Mouse (Mus musculus) right cerebral cortex, adult 2 months (tissue): ENCODE results near the gene Tdp2.

Experiments
- DNase-seq, 2 experiments: peaks; one replicate each; pipeline ENCODE4 v3.0.0; 2021 to 2022; ENCODE audit warnings: low spot score in 2 of 2

The Tdp2 gene

DNA sequence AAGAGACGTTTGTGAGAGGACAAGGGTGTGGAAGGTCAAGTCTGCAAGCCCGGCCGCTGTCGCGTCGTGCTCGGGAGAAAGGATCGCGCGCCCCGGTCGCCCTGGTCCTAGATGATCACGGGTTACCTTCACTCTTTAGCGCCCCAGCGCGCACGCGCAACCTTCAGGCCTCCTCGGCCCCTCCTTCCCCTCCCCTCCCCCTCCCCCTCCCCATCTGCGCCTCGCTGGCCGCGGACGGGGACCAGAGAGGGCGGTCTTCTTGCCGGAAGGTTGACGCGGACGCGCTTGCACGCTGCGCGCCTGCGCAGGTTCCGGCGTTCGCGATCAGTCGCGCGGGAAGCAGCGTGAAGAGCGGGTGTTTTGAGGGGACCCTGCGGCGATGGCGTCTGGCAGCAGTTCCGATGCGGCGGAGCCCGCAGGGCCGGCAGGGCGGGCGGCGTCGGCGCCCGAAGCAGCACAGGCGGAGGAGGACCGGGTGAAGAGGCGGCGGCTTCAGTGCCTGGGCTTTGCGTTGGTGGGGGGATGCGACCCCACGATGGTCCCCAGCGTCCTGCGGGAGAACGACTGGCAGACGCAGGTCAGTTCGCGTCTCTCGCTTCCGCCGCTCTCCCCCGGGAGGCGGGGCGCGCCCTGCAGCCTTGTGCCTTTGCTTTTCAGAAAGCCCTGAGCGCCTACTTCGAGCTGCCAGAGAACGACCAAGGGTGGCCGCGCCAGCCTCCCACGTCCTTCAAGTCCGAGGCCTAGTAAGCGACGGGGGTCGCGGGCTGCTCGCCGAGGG is at the start of gene Tdp2, which contains the start of gene Acot13:
TSS of gene Tdp2 (plus strand) at position 327 of the 778 bp plus-strand sequence.
TSS of gene Acot13 (minus strand) at position 188 of the 778 bp plus-strand sequence.
- DNase-seq, result peak; percentile 89 to 93

DNA sequence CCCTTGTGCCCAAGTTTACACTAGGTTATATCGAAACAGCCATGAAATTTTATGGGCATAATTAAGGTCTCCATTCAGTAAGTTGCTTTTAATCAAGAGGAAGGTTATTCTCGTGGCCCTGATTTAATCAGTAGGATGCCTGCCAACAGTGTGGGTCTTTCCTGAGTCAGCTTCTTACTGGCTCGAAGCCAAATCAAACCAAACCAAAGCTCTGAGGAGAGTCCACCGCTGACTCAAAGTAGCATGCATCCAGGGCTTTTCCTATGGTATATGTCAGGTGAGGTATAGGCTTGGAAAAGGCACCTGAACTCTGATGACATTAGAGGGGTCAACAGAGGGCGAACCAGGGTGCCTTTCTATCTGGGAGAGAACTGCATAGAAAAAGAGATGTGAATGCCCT is 49.6 kb upstream of the Tdp2 start:
- no peak for DNase-seq

DNA sequence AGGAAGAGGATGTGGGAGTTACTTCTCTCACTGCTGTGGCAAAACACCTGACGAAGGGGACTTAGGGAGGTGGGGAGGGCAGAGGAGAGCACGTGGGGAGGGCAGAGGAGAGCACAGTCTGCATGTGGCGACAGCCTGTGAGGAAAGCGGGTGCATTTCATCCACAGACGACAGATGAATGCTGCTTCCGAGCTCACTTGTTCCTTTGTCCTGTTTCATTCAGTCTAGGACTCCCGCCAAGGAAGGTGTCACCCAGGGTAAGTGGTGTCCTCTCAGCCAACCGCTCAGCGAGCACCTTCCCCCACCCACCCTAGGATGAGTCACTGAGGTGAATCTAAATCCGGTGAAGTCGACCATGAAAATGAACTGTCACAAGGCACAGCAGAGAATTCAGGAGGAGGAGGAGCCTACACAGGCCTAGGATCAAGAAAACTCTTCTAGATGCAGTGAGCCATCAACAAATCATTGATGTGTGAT is 45.4 kb upstream of the Tdp2 start:
- peak in 1 of 2 experiments; percentile 22 for DNase-seq

DNA sequence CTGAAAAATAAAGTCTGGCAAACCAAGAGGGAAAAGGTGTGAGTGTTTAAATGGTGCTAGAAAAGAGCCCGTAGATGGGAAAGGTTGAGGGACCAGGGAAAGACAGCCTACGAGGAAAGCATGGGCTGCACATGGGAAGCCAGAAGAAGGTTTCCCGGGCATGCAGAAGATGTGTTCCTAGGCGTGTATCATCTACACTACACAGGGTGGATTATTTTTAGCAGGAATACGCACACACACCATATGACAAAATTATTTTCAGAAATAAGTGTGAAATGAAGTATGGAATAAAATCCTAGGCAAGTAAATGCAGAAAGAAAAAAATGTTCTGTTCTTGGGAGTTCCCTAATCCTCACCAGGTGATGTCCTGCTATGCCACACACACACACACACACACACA is 44.0 kb upstream of the Tdp2 start:
- no peak for DNase-seq

DNA sequence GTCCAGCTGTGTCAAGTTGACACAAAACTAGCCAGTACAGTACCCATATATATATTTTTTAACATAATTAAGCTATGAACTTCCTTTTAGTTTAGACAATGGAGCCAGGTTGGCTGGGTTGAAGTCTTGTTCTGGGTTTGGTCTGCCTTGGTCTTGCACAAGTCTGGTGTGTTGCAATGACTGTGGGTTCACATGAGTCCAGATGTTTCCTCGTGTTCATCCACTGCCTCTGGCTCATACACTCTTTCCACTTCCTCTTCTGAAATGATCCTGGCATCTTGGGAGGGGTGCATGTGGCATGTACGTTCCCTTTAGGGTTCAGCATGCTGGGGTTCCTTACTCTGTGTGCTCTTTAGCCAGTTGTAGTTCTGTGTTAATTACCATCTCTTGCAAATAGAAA is 40.1 kb upstream of the Tdp2 start:
- no peak for DNase-seq

DNA sequence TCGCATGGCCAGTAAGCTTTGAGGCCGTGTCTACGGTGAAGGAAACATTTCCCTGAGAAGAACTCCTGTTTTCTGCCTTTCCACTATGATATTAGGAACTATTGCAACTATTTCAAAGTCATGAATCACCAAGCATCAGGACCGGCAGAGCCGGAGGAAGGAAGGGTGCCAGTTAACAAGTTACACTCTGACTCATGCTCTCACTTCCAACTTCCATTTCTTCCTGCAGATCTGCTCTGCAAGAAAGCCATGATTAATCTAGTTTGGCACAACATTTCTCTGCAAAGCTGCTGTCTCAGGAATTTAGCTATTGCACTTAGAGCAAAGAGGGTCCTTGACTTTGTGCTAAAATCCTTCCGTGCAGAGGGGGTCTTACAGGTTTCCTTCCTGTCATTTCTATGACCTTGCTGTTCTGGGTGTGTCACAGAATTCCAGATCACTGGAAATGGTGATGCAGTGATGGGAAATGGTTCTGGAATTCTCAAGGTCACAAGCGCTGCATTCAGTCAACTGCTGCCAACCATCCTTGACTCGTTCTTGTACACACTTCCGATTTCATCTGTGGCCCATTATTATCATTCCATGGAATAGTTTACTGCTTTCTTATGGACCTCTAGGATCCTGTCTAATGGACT is 39.0 kb upstream of the Tdp2 start:
- peak in 1 of 2 experiments; percentile 26 for DNase-seq

DNA sequence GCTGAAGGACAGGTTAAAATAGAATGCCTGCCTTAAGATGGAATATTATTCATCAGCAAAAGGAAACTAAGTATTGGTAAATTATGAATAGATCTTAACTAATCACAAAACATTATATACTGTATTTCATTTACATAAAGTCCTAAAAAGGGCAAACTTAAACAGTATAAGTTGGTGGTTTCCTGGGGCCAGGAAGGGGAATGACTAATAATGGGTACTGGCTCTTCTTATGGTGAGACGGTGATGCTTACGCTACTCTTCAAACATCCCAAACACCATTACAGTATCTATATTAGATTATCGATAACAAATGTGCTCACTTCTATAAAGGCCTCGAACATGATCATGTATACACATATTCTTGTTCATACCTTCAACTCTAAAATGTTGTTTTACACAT is 32.8 kb upstream of the Tdp2 start:
- DNase-seq, result no peak

DNA sequence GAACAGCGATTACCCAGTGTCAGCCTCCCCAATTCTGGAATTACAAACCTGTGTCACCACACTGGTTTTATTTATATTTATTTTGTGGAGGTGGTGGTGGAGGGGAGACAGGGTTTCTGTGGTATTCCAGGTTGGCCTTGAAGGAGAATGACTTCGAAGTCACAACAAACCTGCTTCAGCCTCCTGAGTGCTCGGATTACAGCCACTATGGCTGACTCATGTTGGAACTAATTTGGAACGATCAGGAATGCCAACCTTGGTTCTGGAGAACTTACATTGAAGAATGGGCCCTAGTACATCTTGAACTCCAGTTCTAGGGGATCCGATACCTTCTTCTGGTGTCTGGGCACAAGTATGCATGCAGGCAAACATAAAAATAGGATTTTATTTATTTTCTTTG is 32.1 kb upstream of the Tdp2 start:
- DNase-seq, result no peak

DNA sequence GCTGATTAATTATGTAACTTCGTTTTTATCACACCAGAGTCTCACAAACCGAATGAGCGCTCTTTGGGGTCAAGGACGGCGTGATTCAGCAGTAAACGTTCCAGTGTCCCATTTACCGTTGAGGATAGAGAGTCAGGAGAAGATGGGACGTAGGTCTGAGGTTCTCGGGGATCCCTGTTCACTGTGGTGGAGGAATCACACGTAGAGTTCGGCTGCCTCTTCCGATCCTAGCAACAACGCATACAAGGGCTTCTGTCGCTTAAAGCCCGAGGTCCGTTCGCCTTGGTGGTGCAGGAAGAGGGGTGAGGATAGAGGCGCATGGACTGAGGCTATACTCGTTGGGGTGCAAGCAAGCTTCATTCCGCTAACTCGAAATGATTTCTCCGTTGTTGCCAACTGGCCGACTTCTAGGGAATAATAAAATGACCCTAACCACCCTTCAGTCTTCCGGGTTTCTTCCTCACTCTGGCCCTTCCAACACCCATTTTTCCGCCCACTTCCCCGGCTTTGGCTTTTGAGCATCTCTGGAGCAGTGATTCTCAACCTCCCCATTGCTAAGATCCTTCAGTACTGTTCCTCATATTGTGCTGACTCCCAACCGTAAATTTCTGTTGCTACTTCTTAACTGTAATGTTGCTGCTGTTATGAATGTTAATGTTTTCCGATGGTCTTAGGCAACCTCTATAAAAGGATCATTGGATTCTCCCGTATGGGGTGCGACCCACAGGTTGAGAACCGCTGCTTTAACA is 31.4 kb upstream of the Tdp2 start:
- DNase-seq, result peak; percentile 47 to 63

DNA sequence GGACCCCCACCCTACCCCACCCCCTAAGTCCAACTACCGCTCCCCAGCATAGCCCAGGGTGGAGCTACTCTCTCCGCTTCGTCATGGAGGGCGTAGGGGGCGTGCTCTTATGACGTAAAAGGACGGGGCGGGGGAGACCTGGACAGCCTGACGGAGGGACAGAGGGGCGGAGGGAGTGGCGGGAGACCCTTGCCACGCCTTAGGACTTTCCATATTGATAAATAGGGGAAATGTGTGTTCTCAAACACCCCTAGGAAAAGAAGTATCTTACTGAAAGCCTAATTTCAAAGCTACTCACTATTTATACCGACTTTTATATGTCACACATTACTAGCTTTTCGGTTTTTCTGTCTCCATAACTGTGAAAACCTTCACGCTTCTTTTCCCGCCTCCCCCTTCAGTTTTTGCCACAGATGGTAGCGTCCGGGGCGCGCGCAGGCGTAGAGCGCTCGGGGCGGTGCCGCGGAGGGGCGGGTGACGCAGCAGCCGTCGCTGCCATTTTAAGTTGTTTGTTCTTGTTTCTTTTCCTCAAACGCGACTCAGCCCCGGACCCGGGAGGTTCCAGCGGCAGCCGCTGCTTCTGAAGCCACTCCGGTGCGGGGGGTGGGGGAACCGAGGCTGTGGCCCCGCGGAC is 30.7 kb upstream of the Tdp2 start:
- DNase-seq, result peak; percentile 96 to 97

DNA sequence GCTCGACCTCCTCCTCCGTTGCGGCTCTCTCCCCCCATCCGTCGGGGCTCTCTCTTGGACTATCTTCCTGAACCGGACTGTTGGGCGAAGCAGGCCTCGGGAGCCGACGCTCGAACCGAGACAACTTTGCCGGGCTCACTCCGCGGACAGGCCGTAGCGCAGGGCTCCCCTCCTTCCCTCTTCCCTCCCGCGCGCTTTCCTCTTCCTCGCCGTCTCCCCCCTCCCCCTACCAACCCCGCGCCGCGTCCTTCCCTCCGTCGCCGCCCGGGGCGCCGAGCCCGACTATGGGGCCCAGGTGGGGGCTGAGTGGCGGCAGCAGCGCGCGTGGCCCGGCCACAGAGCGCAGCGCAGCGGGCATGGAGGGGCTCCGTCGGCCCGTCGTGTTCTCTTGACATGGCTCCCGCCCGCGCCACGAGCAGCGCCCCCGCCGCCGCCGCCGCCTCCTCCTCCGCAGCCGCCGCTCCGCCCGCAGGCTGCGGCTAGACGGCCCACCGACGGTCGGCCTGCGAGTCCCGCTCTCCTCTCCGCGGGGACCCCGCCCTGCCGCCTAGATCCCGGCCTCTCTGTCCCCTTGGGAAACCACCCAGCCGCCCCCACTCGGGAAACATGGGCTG is 30.1 kb upstream of the Tdp2 start, which contains the start of gene BC005537:
TSS of gene BC005537 (plus strand) at position 350 of the 614 bp plus-strand sequence.
- DNase-seq, result peak in 1 of 2 experiments; percentile 12

DNA sequence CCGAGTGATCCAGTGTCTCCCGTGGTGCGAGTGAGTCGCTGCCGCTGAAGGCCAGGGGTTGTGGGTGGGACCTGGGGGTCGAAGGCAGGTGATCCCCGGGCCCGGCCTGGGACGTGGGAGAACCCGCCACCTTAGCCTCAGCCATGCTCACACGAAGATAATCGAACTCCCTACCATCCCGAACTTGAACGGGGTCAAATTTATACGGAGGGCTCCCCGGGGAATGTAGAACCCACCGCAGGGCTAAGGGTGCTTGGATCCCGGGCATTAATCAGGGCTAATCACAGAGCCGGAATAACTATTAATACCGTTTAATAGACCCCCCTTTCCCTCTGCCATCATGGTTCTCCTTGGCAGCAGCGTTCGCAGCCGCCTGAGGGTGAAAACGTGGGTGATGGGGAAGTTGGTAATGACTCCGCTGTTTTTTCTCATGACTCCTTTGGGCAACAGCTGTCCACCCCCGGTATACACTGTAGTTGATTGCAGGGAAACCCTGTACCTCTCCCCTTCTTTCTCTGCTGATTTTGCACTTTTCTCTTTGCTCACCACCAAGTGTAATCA is 29.3 kb upstream of the Tdp2 start:
- DNase-seq, result peak; percentile 27 to 37

DNA sequence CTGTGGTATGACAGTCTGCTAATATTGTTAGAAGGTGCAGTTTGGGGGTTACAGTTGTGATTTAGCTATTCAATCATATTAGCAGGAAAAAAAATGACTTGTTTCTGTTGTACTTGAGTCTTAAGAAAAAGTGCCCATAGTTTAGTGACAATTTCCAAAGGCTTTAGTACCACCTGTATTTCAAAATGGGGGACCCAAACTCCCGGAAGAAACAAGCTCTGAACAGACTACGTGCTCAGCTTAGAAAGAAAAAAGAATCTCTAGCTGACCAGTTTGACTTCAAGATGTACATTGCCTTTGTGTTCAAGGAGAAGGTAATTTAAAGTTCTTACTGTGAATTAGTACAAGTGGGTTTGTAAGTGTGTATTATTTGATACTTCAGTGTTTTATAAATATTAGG is 28.3 kb upstream of the Tdp2 start:
- no peak for DNase-seq

DNA sequence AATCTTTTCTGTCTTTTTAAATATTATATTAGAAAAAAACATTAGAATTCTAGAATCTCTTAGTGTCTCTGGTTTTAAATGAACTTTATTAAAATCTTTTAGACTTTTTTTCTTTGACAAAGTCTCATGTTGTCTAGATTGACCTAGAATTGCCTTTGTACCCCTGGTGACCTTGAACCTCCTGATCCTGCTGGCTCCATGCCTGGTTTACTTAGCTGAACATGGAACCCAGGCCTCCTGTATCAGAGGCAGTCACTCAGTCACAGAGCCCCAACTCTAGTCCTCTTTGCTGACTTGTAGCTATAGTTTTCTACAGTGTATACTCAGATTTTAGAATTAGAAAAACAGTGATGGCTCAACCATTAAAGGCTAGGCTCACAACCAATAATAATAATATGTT is 25.4 kb upstream of the Tdp2 start:
- no peak for DNase-seq

DNA sequence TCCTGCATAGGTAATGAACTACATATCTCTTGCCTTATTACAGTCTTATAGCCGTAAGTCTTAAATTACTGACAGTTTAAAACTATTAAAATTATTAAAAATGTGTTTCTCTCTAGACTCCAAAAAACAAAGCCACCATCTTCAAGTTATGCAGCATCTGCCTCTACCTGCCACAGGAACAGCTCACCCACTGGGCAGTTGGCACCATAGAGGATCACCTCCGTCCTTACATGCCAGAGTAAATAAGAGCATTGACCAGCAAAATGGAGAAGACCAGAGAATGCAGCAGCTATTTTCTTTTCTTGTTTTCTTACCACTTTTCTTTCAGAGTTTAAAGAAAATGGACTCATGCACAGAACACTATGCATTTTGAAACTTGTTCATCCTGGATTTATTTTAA is 19.0 kb upstream of the Tdp2 start:
- no peak for DNase-seq

DNA sequence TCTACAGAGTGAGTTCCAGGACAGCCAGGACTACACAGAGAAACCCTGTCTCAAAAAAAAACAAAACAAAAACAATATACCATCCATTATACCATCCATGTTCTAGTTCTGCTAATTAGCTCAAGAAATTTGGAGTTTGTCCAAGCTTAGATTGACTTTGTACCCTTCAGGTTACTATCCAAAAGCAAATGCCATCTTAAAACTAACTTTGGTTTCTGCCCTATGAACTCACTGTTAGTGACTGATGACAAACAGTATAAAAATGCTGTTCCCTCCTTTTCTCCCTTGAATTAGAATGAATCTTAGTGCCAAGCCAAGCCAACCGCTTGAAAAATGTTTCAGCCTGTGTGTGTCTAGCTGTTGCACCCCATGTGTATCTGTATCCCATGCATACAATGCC is 16.9 kb upstream of the Tdp2 start:
- DNase-seq, result no peak

DNA sequence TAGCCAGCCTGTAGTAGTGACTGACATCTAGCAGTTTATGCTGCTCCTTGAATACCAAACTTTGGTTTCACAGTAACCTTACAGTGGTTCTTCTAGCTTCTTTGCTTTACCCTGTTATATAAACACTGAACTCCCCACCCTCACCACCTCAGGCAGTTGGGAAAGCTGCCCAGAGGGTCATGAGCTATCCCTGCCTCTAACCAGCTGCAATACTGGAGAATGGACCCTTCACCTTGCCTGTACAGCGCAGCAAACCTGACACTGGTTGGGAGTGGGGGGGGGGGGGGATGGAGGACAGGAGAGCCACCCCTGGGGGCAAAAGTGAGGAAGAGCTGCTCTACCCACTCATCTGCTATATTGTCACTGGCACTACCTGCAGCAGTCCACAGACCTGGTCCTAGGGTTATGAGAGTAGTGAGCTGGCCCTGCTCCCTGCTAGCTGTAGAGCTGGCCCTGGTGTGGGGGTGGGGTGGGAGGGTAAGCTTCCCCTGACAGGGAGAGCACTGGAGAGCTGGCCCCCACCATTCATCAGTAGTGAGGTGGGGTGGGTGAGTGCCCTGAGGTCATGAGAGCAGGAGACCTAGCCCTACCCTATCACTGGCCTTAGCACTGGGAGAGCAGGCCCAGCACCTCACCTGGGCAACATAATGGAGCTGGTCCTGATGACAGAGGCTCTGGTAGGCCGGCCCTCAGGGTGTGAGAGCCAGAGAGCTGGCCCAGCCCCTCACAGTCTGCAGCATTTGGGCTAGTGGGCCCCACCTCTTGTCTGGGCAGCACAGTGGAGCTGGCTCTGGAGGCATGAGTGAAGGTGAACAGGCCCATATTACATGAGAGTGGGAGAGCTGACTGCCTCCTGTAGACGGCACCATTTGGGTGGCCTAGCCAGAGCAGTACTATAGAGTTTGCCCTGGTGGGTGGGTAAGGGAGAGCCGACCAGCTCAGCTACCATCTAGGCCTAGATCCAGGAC is 15.1 kb upstream of the Tdp2 start:
- DNase-seq, result no peak

DNA sequence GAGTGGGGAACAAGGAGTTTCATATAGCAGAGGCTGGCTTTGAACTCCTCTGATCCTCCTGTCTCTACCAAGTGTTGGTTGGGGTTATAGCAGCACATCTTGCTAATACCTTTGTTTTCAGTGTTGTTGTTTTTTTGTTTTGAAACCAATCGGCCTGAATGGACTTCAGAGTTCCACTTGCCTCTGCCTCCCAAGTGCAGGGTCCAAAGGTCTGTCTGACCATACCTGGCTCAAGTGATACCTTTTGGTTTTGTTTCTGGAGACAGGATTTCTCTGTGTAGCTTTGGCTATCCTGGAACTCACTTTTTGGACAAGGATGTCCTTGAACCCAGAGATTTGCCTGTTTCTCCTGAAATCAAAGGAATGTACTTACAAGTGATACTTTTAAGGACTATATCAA is 11.5 kb upstream of the Tdp2 start:
- DNase-seq, result no peak

DNA sequence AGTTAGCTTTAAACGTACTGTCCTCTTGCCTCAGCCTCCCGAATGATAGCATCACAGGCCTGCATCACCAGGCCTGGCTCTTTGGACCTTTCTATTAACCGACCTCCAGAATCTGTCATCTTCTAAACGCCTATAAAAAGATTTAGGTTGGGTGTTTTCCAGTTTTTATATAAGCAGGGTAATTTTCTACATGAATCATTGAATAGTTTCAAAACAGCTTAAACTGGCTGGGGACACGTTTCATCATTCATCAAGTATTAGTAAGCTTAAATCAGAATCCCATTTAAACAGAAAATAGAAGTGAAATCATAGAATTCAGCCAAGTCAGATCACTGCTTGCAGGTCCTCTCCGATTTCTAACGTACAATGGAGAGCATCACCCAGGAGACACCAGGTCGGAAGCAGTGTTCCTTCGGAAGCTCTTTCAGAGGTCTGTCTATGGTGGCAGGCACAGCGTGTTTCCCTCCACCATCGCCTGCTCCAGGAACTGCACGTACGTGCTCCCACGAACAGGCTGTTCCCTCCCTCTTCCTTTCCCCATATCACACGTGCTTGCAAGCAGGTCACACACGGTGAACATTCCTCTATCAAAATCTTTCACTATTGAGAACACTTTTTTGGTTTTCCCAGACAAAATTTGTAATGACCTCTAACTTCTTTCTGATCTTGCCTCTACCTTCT is 8.7 kb upstream of the Tdp2 start:
- no peak for DNase-seq
